Mouse (Mus musculus): ENCODE data around the gene Adh5. TPM values are rescaled to one million over a fixed set of nuclear protein-coding genes. Genes with fewer than 3 reads are reported as not detected.
A peak's percentile ranks its signal among the peaks of the same experiment; 100 is the strongest.

Adh5 gene
- total and polyA plus RNA-seq, 3 experiments = 384 to 487 (median 468) TPM

GRCm38 (mm10) chr3:138483240-138483639 lies 40.3 kb downstream of the Adh5 start:
- Histone ChIP-seq H3K9me3 (replicated peaks; ENCODE audit: low read length) (peaks cover 7% of the 10 kb centered on the region), H3K79me2 (replicated peaks; ENCODE audit: control insufficient read depth, extremely low read depth, insufficient read depth, poor library complexity, severe bottlenecking) (peaks cover 76% of the 10 kb centered on the region), H3K27ac (ENCODE audit: insufficient read depth, low read depth) (no peak overlapping the region), H3K27me3 (replicated peaks) (no peaks in the 10 kb centered on the region), H3K4me3 (replicated peaks in 1 of 3; ENCODE audit: low read depth in 2 of 3, low read length in 2 of 3, poor library complexity in 1 of 3) (no peak overlapping the region), H3K9ac (ENCODE audit: insufficient read depth, low read depth) (no peak overlapping the region), H3K4me2 (ENCODE audit: insufficient read depth, low read depth, poor library complexity, severe bottlenecking) (no peak overlapping the region), H3K4me1 (ENCODE audit: control insufficient read depth in 1 of 2, insufficient read depth in 2 of 2) (peaks cover 3 to 47% of the 10 kb centered on the region in 2 experiments; a peak in 3 of 4 replicates), H3K36me3 (replicated peaks in 1 of 2; ENCODE audit: control insufficient read depth in 1 of 2, insufficient read depth in 1 of 2, low read length in 1 of 2) (peaks cover 57 to 86% of the 10 kb centered on the region in 2 experiments)
- TF ChIP-seq CTCF (conservative IDR thresholded peaks at IDR 0.05 in 1 of 2, IDR thresholded peaks at IDR 0.05 in 1 of 2; ENCODE audit: low read depth in 2 of 2, low read length in 2 of 2) = no peak
- TF ChIP-seq TBP (conservative IDR thresholded peaks at IDR 0.05; ENCODE audit: low read depth, low read length) = no peak
- no peak for TF ChIP-seq E2F4 (IDR thresholded peaks at IDR 0.05; ENCODE audit: insufficient replicate concordance, low read depth, low read length)
- no peak for TF ChIP-seq MXI1 (IDR thresholded peaks at IDR 0.05; ENCODE audit: low read depth, low read length)
- no peak for TF ChIP-seq JUN (IDR thresholded peaks at IDR 0.05; ENCODE audit: insufficient read depth, low read depth, low read length)
- dilution Hi-C loops (cut with MboI; ENCODE audit: extremely low pct_ligation_motif_present, extremely low pct_unique_long_range_greater_than_20kb, low sequenced_read_pairs) = no loop called here
- in situ Hi-C loops (cut with MboI; ENCODE audit: low pct_ligation_motif_present, low pct_unique_long_range_greater_than_20kb, low sequenced_read_pairs) = no loop called here
- DNase-seq (ENCODE audit: extremely low read depth) = no peak

- DNase-seq (ENCODE audit: extremely low read depth) = peak; percentile 77
- peaks cover 18 to 33% of the 10 kb centered on the region in 2 experiments for H3K36me3 ChIP-seq (replicated peaks in 1 of 2; ENCODE audit: control insufficient read depth in 1 of 2, insufficient read depth in 1 of 2, low read length in 1 of 2)
- H3K4me1 ChIP-seq (ENCODE audit: control insufficient read depth in 1 of 2, insufficient read depth in 2 of 2) = peaks cover 3 to 32% of the 10 kb centered on the region in 2 experiments; a peak in 3 of 4 replicates
- in situ Hi-C loops (cut with MboI; ENCODE audit: low pct_ligation_motif_present, low pct_unique_long_range_greater_than_20kb, low sequenced_read_pairs) (no loop called here), dilution Hi-C loops (cut with MboI; ENCODE audit: extremely low pct_ligation_motif_present, extremely low pct_unique_long_range_greater_than_20kb, low sequenced_read_pairs) (no loop called here)
- peaks cover 12% of the 10 kb centered on the region for H3K9me3 ChIP-seq (replicated peaks; ENCODE audit: low read length)
- TF ChIP-seq HCFC1 (IDR thresholded peaks at IDR 0.05; ENCODE audit: low read depth, low read length) (no peak), RCOR1 (conservative IDR thresholded peaks at IDR 0.05; ENCODE audit: low read depth, low read length) (no peak; the same call in 1 of the 2 replicates), MYC (IDR thresholded peaks at IDR 0.05; ENCODE audit: low read depth, low read length) (0 out of 2 replicates have a peak, but pooled peaks have one; percentile 7), MEF2A (IDR thresholded peaks at IDR 0.05; ENCODE audit: borderline replicate concordance, low read depth, low read length) (peak; percentile 56), TBP (conservative IDR thresholded peaks at IDR 0.05; ENCODE audit: low read depth, low read length) (0 out of 2 replicates have a peak, but pooled peaks have one; percentile 43), JUN (IDR thresholded peaks at IDR 0.05; ENCODE audit: insufficient read depth, low read depth, low read length) (peak; percentile 61), RAD21 (IDR thresholded peaks at IDR 0.05; ENCODE audit: low read depth, low read length) (no peak), UBTF (IDR thresholded peaks at IDR 0.05; ENCODE audit: low read depth, low read length) (peak; percentile 98; the same call in 1 of the 2 replicates), JUND (conservative IDR thresholded peaks at IDR 0.05; ENCODE audit: low read depth, low read length) (peak; percentile 78), CHD1 (IDR thresholded peaks at IDR 0.05; ENCODE audit: low read depth, low read length) (peak; percentile 69; the same call in 1 of the 2 replicates), EP300 (IDR thresholded peaks at IDR 0.05; ENCODE audit: low read length) (peak; percentile 67), POLR2AphosphoS2 (IDR thresholded peaks at IDR 0.05; ENCODE audit: low read depth, low read length) (no peak), ZC3H11A (IDR thresholded peaks at IDR 0.05; ENCODE audit: low read depth, low read length) (no peak), SIN3A (IDR thresholded peaks at IDR 0.05; ENCODE audit: low read length) (peak; percentile 88), IRF4 (IDR thresholded peaks at IDR 0.05; ENCODE audit: low read depth, low read length) (peak; percentile 79), ETS1 (conservative IDR thresholded peaks at IDR 0.05; ENCODE audit: low read depth, low read length) (0 out of 2 replicates have a peak, but pooled peaks have one; percentile 14), ELF1 (IDR thresholded peaks at IDR 0.05; ENCODE audit: low read depth, low read length) (peak; percentile 30; the same call in 1 of the 2 replicates), MXI1 (IDR thresholded peaks at IDR 0.05; ENCODE audit: low read depth, low read length) (peak; percentile 61), CHD2 (IDR thresholded peaks at IDR 0.05; ENCODE audit: low read length) (no peak), ZMIZ1 (IDR thresholded peaks at IDR 0.05; ENCODE audit: low read depth, low read length) (no peak)
- H3K4me3 ChIP-seq (replicated peaks in 1 of 3; ENCODE audit: low read depth in 2 of 3, low read length in 2 of 3, poor library complexity in 1 of 3) = peak overlapping the region; percentile 79 to 90 (median 83)
- peak overlapping the region; percentile 44 for H3K27ac ChIP-seq (ENCODE audit: insufficient read depth, low read depth)
- H3K4me2 ChIP-seq (ENCODE audit: insufficient read depth, low read depth, poor library complexity, severe bottlenecking) = peak overlapping the region; percentile 93
- H3K79me2 ChIP-seq (replicated peaks; ENCODE audit: control insufficient read depth, extremely low read depth, insufficient read depth, poor library complexity, severe bottlenecking) = peaks cover 53% of the 10 kb centered on the region
- no peaks in the 10 kb centered on the region for H3K27me3 ChIP-seq (replicated peaks)
- H3K9ac ChIP-seq (ENCODE audit: insufficient read depth, low read depth) = peak overlapping the region; percentile 87
Measured at GRCm38 (mm10) chr3:138488584-138489326, 45.9 kb downstream of the Adh5 start.
